Mouse (Mus musculus): ENCODE data around the gene Ppp1r3c. TPM values are rescaled to one million over a fixed set of nuclear protein-coding genes. Genes with fewer than 3 reads are reported as not detected.
"Not testable (repeated sequence)": the region's sequence is repeated elsewhere in the genome, so short reads cannot be mapped to it uniquely, and the experiment has no call there.

Gene Ppp1r3c
- polyA plus RNA-seq (2012; rRNA removed), result 10.6 and 14.3 TPM in 2 replicates

GRCm38 (mm10) chr19:36736537-36736936 is at the start of gene Ppp1r3c:
TSS of gene Ppp1r3c (minus strand) at chr19:36736653.
- DNase-seq (ENCODE audit: low spot score), result peak; percentile 79

- no peak for DNase-seq (ENCODE audit: low spot score)
Observed at GRCm38 (mm10) chr19:36783179-36783578, 46.7 kb upstream of the Ppp1r3c start.

- no peak for DNase-seq (ENCODE audit: low spot score)
Observed at GRCm38 (mm10) chr19:36782591-36782990, 46.1 kb upstream of the Ppp1r3c start.

GRCm38 (mm10) chr19:36781996-36782395 is 45.5 kb upstream of the Ppp1r3c start:
- DNase-seq (ENCODE audit: low spot score), result no peak

GRCm38 (mm10) chr19:36780375-36780774 is 43.9 kb upstream of the Ppp1r3c start:
- DNase-seq (ENCODE audit: low spot score), result no peak

- no peak for DNase-seq (ENCODE audit: low spot score)
Observed at GRCm38 (mm10) chr19:36779765-36780164, 43.3 kb upstream of the Ppp1r3c start.

GRCm38 (mm10) chr19:36775531-36775930 is 39.1 kb upstream of the Ppp1r3c start:
- DNase-seq (ENCODE audit: low spot score), result no peak

- no peak for DNase-seq (ENCODE audit: low spot score)
Observed at GRCm38 (mm10) chr19:36773716-36774459, 37.4 kb upstream of the Ppp1r3c start.

- no peak for DNase-seq (ENCODE audit: low spot score)
Observed at GRCm38 (mm10) chr19:36768084-36768483, 31.6 kb upstream of the Ppp1r3c start.

- DNase-seq (ENCODE audit: low spot score), result no peak
Observed at GRCm38 (mm10) chr19:36764451-36764850, 28.0 kb upstream of the Ppp1r3c start.

- DNase-seq (ENCODE audit: low spot score), result no peak
Observed at GRCm38 (mm10) chr19:36748996-36749395, 12.5 kb upstream of the Ppp1r3c start.

GRCm38 (mm10) chr19:36742331-36742730 is 5.9 kb upstream of the Ppp1r3c start:
- no peak for DNase-seq (ENCODE audit: low spot score)

- no peak for DNase-seq (ENCODE audit: low spot score)
Observed at GRCm38 (mm10) chr19:36739566-36740211, 3.2 kb upstream of the Ppp1r3c start.

GRCm38 (mm10) chr19:36738009-36738408 is 1.6 kb upstream of the Ppp1r3c start:
- DNase-seq (ENCODE audit: low spot score), result no peak

GRCm38 (mm10) chr19:36737087-36737486 is 634 bp upstream of the Ppp1r3c start:
- no peak for DNase-seq (ENCODE audit: low spot score)

- DNase-seq (ENCODE audit: low spot score), result no peak
Observed at GRCm38 (mm10) chr19:36734308-36735038, 2.0 kb downstream of the Ppp1r3c start.

GRCm38 (mm10) chr19:36733191-36733943 is 3.1 kb downstream of the Ppp1r3c start:
- DNase-seq (ENCODE audit: low spot score), result no peak

GRCm38 (mm10) chr19:36731310-36731709 is 5.1 kb downstream of the Ppp1r3c start:
- no peak for DNase-seq (ENCODE audit: low spot score)

- DNase-seq (ENCODE audit: low spot score), result not testable (repeated sequence)
Observed at GRCm38 (mm10) chr19:36730414-36730813, 6.0 kb downstream of the Ppp1r3c start.

- no peak for DNase-seq (ENCODE audit: low spot score)
Observed at GRCm38 (mm10) chr19:36728741-36729460, 7.6 kb downstream of the Ppp1r3c start.

- no peak for DNase-seq (ENCODE audit: low spot score)
Observed at GRCm38 (mm10) chr19:36724970-36725369, 11.5 kb downstream of the Ppp1r3c start.

All from urinary bladder, adult 2 months (tissue).